In the genomic region with DNA sequence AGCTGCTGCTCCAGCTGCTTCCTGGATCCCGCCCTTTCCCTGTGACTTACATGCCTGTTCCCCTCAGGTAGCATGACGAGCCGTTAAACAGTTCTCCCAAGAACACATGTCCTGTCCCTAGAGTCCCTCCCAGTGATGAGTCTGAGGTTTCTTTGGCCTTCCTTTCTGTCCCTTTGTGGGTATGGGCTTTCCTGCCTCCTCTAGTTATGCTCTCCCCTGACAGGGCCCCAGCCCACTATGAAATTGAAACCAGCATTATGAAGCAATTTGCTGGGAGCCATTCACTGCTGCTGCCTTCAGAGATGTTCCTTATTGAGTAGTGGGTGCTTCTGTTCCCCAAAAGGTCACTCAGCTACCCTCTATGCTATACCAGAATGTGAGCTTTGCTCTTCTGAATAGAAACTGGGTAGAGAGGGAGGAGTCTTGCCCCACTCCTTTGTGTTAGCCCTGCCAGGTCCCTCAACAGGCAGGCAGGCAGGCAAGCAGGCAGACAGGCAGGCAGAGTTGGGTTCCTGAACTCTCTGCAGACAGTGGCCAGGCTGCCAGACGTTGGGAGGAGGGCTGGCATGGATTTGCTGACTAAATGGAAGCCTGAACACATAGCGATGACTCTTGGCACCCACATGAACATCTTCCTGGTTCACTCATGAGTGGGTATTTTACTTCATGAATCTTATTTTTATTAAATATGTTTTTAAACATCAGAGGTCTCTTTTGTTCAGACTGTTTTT, we compare ENCODE assay signal across 20 mouse cellular contexts. TPM values are rescaled to one million over a fixed set of nuclear protein-coding genes. Genes with fewer than 3 reads are reported as not detected.
DNase-seq lines count a peak whose midpoint lies in the region; ATAC-seq and TF ChIP-seq lines count a peak whose summit lies in the region.
"Had no signal": no experiment of that assay in that cellular context is flagged by ENCODE, and none has a peak within 500 bp of the region (broad histone marks: within the 10 kb centered on the region; RNA-seq: fewer than 3 reads in every experiment).

No protein-coding gene starts in this region.

- no peaks in the 10 kb centered on the region for H3K4me1 ChIP-seq in heart, embryonic 13.5 days
- peaks cover 25 to 69% of the 10 kb centered on the region in 2 experiments for H3K4me1 ChIP-seq in CH12.LX (ENCODE audit: control insufficient read depth in 1 of 2, insufficient read depth in 2 of 2)
- H3K4me1 ChIP-seq in embryonic facial prominence, embryonic 14.5 days (ENCODE audit: control insufficient read depth, insufficient read depth, low read length), result peaks cover 17% of the 10 kb centered on the region
- peaks cover 53% of the 10 kb centered on the region for H3K4me1 ChIP-seq in liver, embryonic 15.5 days (replicated peaks)
- H3K4me1 ChIP-seq in midbrain, postnatal 0 days (ENCODE audit: insufficient read depth, low read length), result no peaks in the 10 kb centered on the region
- H3K4me1 ChIP-seq: midbrain, embryonic 15.5 days; neural tube, embryonic 12.5 days; stomach, embryonic 15.5 days had no signal

- H3K4me3 ChIP-seq in heart, embryonic 13.5 days, result no peak overlapping the region
- H3K4me3 ChIP-seq in CH12.LX (replicated peaks in 1 of 3; ENCODE audit: low read depth in 2 of 3, low read length in 2 of 3, poor library complexity in 1 of 3), result no peak overlapping the region
- no peak overlapping the region for H3K4me3 ChIP-seq in embryonic facial prominence, embryonic 14.5 days (ENCODE audit: low read depth, low read length)
- H3K4me3 ChIP-seq in liver, embryonic 15.5 days (replicated peaks), result no peak overlapping the region
- H3K4me3 ChIP-seq in midbrain, postnatal 0 days (ENCODE audit: low read depth, low read length), result no peak overlapping the region
- H3K4me3 ChIP-seq: limb, embryonic 13.5 days; midbrain, embryonic 15.5 days; neural tube, embryonic 12.5 days; stomach, embryonic 15.5 days had no signal

- H3K4me2 ChIP-seq in heart, embryonic 13.5 days, result no peak overlapping the region
- H3K4me2 ChIP-seq in CH12.LX (ENCODE audit: insufficient read depth, low read depth, poor library complexity, severe bottlenecking), result peak overlapping the region; percentile 6; the same call in 1 of the 2 replicates
- no peak overlapping the region for H3K4me2 ChIP-seq in embryonic facial prominence, embryonic 14.5 days (ENCODE audit: low read depth, low read length)
- H3K4me2 ChIP-seq in liver, embryonic 15.5 days, result no peak overlapping the region
- no peak overlapping the region for H3K4me2 ChIP-seq in midbrain, postnatal 0 days (ENCODE audit: low read depth, low read length, poor library complexity, severe bottlenecking)
- H3K4me2 ChIP-seq: limb, embryonic 13.5 days; midbrain, embryonic 15.5 days; neural tube, embryonic 12.5 days; stomach, embryonic 15.5 days had no signal

- no peak for TF ChIP-seq POLR2A in CH12.LX (IDR thresholded peaks at IDR 0.05; ENCODE audit: low read depth, low read length)

- peak overlapping the region; percentile 34; the same call in 1 of the 2 replicates for H3K9ac ChIP-seq in heart, embryonic 13.5 days
- no peak overlapping the region for H3K9ac ChIP-seq in CH12.LX (ENCODE audit: insufficient read depth, low read depth)
- H3K9ac ChIP-seq in embryonic facial prominence, embryonic 14.5 days (ENCODE audit: low read depth, low read length), result peak overlapping the region; percentile 46
- H3K9ac ChIP-seq in liver, embryonic 15.5 days, result 0 out of 2 replicates have a peak overlapping the region, but pooled peaks have one; percentile 18
- H3K9ac ChIP-seq in midbrain, postnatal 0 days (replicated peaks; ENCODE audit: low read length, poor library complexity, severe bottlenecking), result no peak overlapping the region
- H3K9ac ChIP-seq: limb, embryonic 13.5 days; midbrain, embryonic 15.5 days; neural tube, embryonic 12.5 days; stomach, embryonic 15.5 days had no signal

- no peak for ATAC-seq in heart, embryonic 13.5 days (ENCODE audit: extremely low read depth, insufficient number of reproducible peaks, low FRiP score, low TSS enrichment)
- ATAC-seq in embryonic facial prominence, embryonic 14.5 days (ENCODE audit: low read depth), result peak; percentile 83
- ATAC-seq in liver, embryonic 15.5 days (ENCODE audit: insufficient read depth), result no peak
- no peak for ATAC-seq in midbrain, postnatal 0 days (ENCODE audit: low FRiP score)
- ATAC-seq: midbrain, embryonic 15.5 days had no signal

- no peak overlapping the region for H3K27ac ChIP-seq in heart, embryonic 13.5 days (replicated peaks)
- peak overlapping the region; percentile 79 for H3K27ac ChIP-seq in CH12.LX (ENCODE audit: insufficient read depth, low read depth)
- H3K27ac ChIP-seq in embryonic facial prominence, embryonic 14.5 days (replicated peaks; ENCODE audit: low read depth, low read length), result peak overlapping the region; percentile 79
- H3K27ac ChIP-seq in liver, embryonic 15.5 days (replicated peaks), result peak overlapping the region; percentile 53
- H3K27ac ChIP-seq in midbrain, postnatal 0 days (ENCODE audit: low read depth, low read length), result no peak overlapping the region
- H3K27ac ChIP-seq: limb, embryonic 13.5 days; midbrain, embryonic 15.5 days; neural tube, embryonic 12.5 days; stomach, embryonic 15.5 days had no signal

- H3K36me3 ChIP-seq in heart, embryonic 13.5 days, result peaks cover 74% of the 10 kb centered on the region
- peaks cover 64 to 86% of the 10 kb centered on the region in 2 experiments for H3K36me3 ChIP-seq in CH12.LX (replicated peaks in 1 of 2; ENCODE audit: control insufficient read depth in 1 of 2, insufficient read depth in 1 of 2, low read length in 1 of 2)
- H3K36me3 ChIP-seq in embryonic facial prominence, embryonic 14.5 days (ENCODE audit: control insufficient read depth, insufficient read depth, low read length), result peaks cover 13% of the 10 kb centered on the region
- peaks cover 54% of the 10 kb centered on the region for H3K36me3 ChIP-seq in liver, embryonic 15.5 days (replicated peaks)
- H3K36me3 ChIP-seq in midbrain, postnatal 0 days (ENCODE audit: insufficient read depth, low read length), result peaks cover 18% of the 10 kb centered on the region

- peaks cover 12% of the 10 kb centered on the region; the same call in 1 of the 2 replicates for H3K79me2 ChIP-seq in CH12.LX (replicated peaks; ENCODE audit: control insufficient read depth, extremely low read depth, insufficient read depth, poor library complexity, severe bottlenecking)

- no peak for TF ChIP-seq CTCF in CH12.LX (conservative IDR thresholded peaks at IDR 0.05 in 1 of 2, IDR thresholded peaks at IDR 0.05 in 1 of 2; ENCODE audit: low read depth in 2 of 2, low read length in 2 of 2)
- no peak for TF ChIP-seq CTCF in midbrain, postnatal 0 days (IDR thresholded peaks at IDR 0.05)

- no peaks in the 10 kb centered on the region for H3K27me3 ChIP-seq in heart, embryonic 13.5 days (replicated peaks)
- no peaks in the 10 kb centered on the region for H3K27me3 ChIP-seq in CH12.LX (replicated peaks)
- no peaks in the 10 kb centered on the region for H3K27me3 ChIP-seq in embryonic facial prominence, embryonic 14.5 days (replicated peaks; ENCODE audit: control insufficient read depth, insufficient read depth, low read length)
- no peaks in the 10 kb centered on the region for H3K27me3 ChIP-seq in liver, embryonic 15.5 days
- H3K27me3 ChIP-seq in midbrain, postnatal 0 days (ENCODE audit: insufficient read depth, low read length), result no peaks in the 10 kb centered on the region
- H3K27me3 ChIP-seq: limb, embryonic 13.5 days; midbrain, embryonic 15.5 days; neural tube, embryonic 12.5 days; stomach, embryonic 15.5 days had no signal

- WGBS in heart, embryonic 13.5 days, result 69% methylated on average over 5 of the region's 5 CpGs
- WGBS in embryonic facial prominence, embryonic 14.5 days, result 37% methylated on average over 5 of the region's 5 CpGs
- 31% methylated on average over 5 of the region's 5 CpGs for WGBS in liver, embryonic 15.5 days (ENCODE audit: insufficient replicate concordance)
- WGBS in midbrain, postnatal 0 days, result 74% methylated on average over 5 of the region's 5 CpGs

- DNase-seq in heart, postnatal 4 days, result no peak
- no peak for DNase-seq in CH12.LX (ENCODE audit: extremely low read depth)
- peak; percentile 67 for DNase-seq in embryonic facial prominence, embryonic 14.5 days (ENCODE audit: low spot score)
- DNase-seq in kidney, postnatal 10 days, result no peak
- no peak for DNase-seq in midbrain, postnatal 0 days (ENCODE audit: low spot score)
- DNase-seq in urinary bladder, postnatal 36 days (ENCODE audit: low spot score in 2 of 2), result no peak
- DNase-seq: B cell, adult 2 months; cerebellum, adult 11 months; cerebellum, postnatal 36 days; kidney, adult 18-20 months; kidney, postnatal 36 days; layer of hippocampus, postnatal 36 days; lung, postnatal 4 days; thymus, postnatal 14 days had no signal

- dilution Hi-C loops in CH12.LX (cut with MboI; ENCODE audit: extremely low pct_ligation_motif_present, extremely low pct_unique_long_range_greater_than_20kb, low sequenced_read_pairs), result no loop called here

- H3K9me3 ChIP-seq in heart, embryonic 13.5 days, result no peaks in the 10 kb centered on the region
- H3K9me3 ChIP-seq in CH12.LX (replicated peaks; ENCODE audit: low read length), result no peaks in the 10 kb centered on the region
- H3K9me3 ChIP-seq in embryonic facial prominence, embryonic 14.5 days (ENCODE audit: control insufficient read depth, low read length), result no peaks in the 10 kb centered on the region
- no peaks in the 10 kb centered on the region for H3K9me3 ChIP-seq in liver, embryonic 15.5 days (replicated peaks)
- H3K9me3 ChIP-seq in midbrain, postnatal 0 days (ENCODE audit: low read length), result no peaks in the 10 kb centered on the region
- H3K9me3 ChIP-seq: limb, embryonic 13.5 days; midbrain, embryonic 15.5 days; neural tube, embryonic 12.5 days; stomach, embryonic 15.5 days had no signal

- in situ Hi-C loops in CH12.LX (cut with MboI; ENCODE audit: low pct_ligation_motif_present, low pct_unique_long_range_greater_than_20kb, low sequenced_read_pairs), result no loop called here

- TF ChIP-seq RAD21 in CH12.LX (IDR thresholded peaks at IDR 0.05; ENCODE audit: low read depth, low read length), result no peak

- TF ChIP-seq EP300 in CH12.LX (IDR thresholded peaks at IDR 0.05; ENCODE audit: low read length), result peak; percentile 36; the same call in 1 of the 2 replicates

RNA-seq across cellular contexts. Expression of a gene that starts 12.1 kb away (rescaled TPM):
- 27.1 and 28.0 TPM in 2 replicates for polyA plus RNA-seq in heart, embryonic 13.5 days (2015; fragmentation: Nextera tagmentation; extraction: Ambion mirVana)
- total RNA-seq in heart, postnatal 4 days (2021), result 1 to 10 TPM; 6.1 to 7.7 TPM
- total RNA-seq in CH12.LX (2012; rRNA removed) (14.7 and 15.9 TPM in 2 replicates), CH12.LX (2014; rRNA removed) (14.0 and 14.1 TPM in 2 replicates)
- 25.8 and 30.9 TPM in 2 replicates for polyA plus RNA-seq in CH12.LX (2012; ENCODE audit: insufficient read length, low read depth)
- 30.8 and 34.1 TPM in 2 replicates for polyA plus RNA-seq in embryonic facial prominence, embryonic 14.5 days (2014; fragmentation: Nextera tagmentation; extraction: Ambion mirVana)
- 10.9 and 11.6 TPM in 2 replicates for polyA plus RNA-seq in liver, embryonic 15.5 days (2015; fragmentation: Nextera tagmentation; extraction: Ambion mirVana)
- 18.5 and 18.8 TPM in 2 replicates for total RNA-seq in midbrain, postnatal 0 days (2014; rRNA removed)
- polyA plus RNA-seq in midbrain, postnatal 0 days (2015; fragmentation: Nextera tagmentation; extraction: Ambion mirVana), result 32.4 and 33.1 TPM in 2 replicates

RNA-seq across cellular contexts. Expression of a gene that starts 12.3 kb away (rescaled TPM):
- 10.9 and 12.3 TPM in 2 replicates for polyA plus RNA-seq in heart, embryonic 13.5 days (2015; fragmentation: Nextera tagmentation; extraction: Ambion mirVana)
- 10 to 100 TPM in 1 of 2 experiments, 1 to 10 TPM in 1; 8.1 to 11.3 TPM for total RNA-seq in heart, postnatal 4 days (2021)
- total RNA-seq in CH12.LX (2012; rRNA removed) (137 and 161 TPM in 2 replicates), CH12.LX (2014; rRNA removed) (180 and 211 TPM in 2 replicates)
- 301 and 327 TPM in 2 replicates for polyA plus RNA-seq in CH12.LX (2012; ENCODE audit: insufficient read length, low read depth)
- 17.8 and 20.7 TPM in 2 replicates for polyA plus RNA-seq in embryonic facial prominence, embryonic 14.5 days (2014; fragmentation: Nextera tagmentation; extraction: Ambion mirVana)
- polyA plus RNA-seq in liver, embryonic 15.5 days (2015; fragmentation: Nextera tagmentation; extraction: Ambion mirVana), result 14.5 and 18.0 TPM in 2 replicates
- total RNA-seq in midbrain, postnatal 0 days (2014; rRNA removed), result 19.1 and 32.0 TPM in 2 replicates
- polyA plus RNA-seq in midbrain, postnatal 0 days (2015; fragmentation: Nextera tagmentation; extraction: Ambion mirVana), result 20.3 and 22.2 TPM in 2 replicates

RNA-seq across cellular contexts. Expression of a gene that starts 15.8 kb away (rescaled TPM):
- 252 and 255 TPM in 2 replicates for polyA plus RNA-seq in heart, embryonic 13.5 days (2015; fragmentation: Nextera tagmentation; extraction: Ambion mirVana)
- total RNA-seq in heart, postnatal 4 days (2021), result 100 to 1,000 TPM; 269 to 282 TPM
- total RNA-seq in CH12.LX (2012; rRNA removed), result 319 and 365 TPM in 2 replicates
- 299 and 311 TPM in 2 replicates for total RNA-seq in CH12.LX (2014; rRNA removed)
- polyA plus RNA-seq in CH12.LX (2012; ENCODE audit: insufficient read length, low read depth), result 406 and 451 TPM in 2 replicates
- 349 and 405 TPM in 2 replicates for polyA plus RNA-seq in embryonic facial prominence, embryonic 14.5 days (2014; fragmentation: Nextera tagmentation; extraction: Ambion mirVana)
- polyA plus RNA-seq in liver, embryonic 15.5 days (2015; fragmentation: Nextera tagmentation; extraction: Ambion mirVana), result 151 and 177 TPM in 2 replicates
- 247 and 261 TPM in 2 replicates for total RNA-seq in midbrain, postnatal 0 days (2014; rRNA removed)
- 135 TPM in 2 replicates for polyA plus RNA-seq in midbrain, postnatal 0 days (2015; fragmentation: Nextera tagmentation; extraction: Ambion mirVana)

RNA-seq across cellular contexts. Expression of a gene that starts 16.2 kb away (rescaled TPM):
- polyA plus RNA-seq in heart, embryonic 13.5 days (2015; fragmentation: Nextera tagmentation; extraction: Ambion mirVana), result 9.1 and 11.0 TPM in 2 replicates
- total RNA-seq in heart, postnatal 4 days (2021), result 10 to 100 TPM; 13.3 to 13.6 TPM
- 10.0 and 11.0 TPM in 2 replicates for total RNA-seq in CH12.LX (2012; rRNA removed)
- 2.4 TPM in 2 replicates for total RNA-seq in CH12.LX (2014; rRNA removed)
- 14.9 and 15.0 TPM in 2 replicates for polyA plus RNA-seq in CH12.LX (2012; ENCODE audit: insufficient read length, low read depth)
- polyA plus RNA-seq in embryonic facial prominence, embryonic 14.5 days (2014; fragmentation: Nextera tagmentation; extraction: Ambion mirVana), result 13.9 and 15.4 TPM in 2 replicates
- 27.1 and 33.0 TPM in 2 replicates for polyA plus RNA-seq in liver, embryonic 15.5 days (2015; fragmentation: Nextera tagmentation; extraction: Ambion mirVana)
- total RNA-seq in midbrain, postnatal 0 days (2014; rRNA removed), result 11.1 and 15.8 TPM in 2 replicates
- polyA plus RNA-seq in midbrain, postnatal 0 days (2015; fragmentation: Nextera tagmentation; extraction: Ambion mirVana), result 19.5 and 23.3 TPM in 2 replicates

RNA-seq across cellular contexts. Expression of a gene that starts 33.3 kb away (rescaled TPM):
- polyA plus RNA-seq in heart, embryonic 13.5 days (2015; fragmentation: Nextera tagmentation; extraction: Ambion mirVana), result 18.0 and 19.8 TPM in 2 replicates
- 1 to 10 TPM; 5.8 to 6.2 TPM for total RNA-seq in heart, postnatal 4 days (2021)
- total RNA-seq in CH12.LX (2012; rRNA removed), result 24.0 and 28.1 TPM in 2 replicates
- total RNA-seq in CH12.LX (2014; rRNA removed), result 25.7 and 31.8 TPM in 2 replicates
- polyA plus RNA-seq in CH12.LX (2012; ENCODE audit: insufficient read length, low read depth), result 19.9 and 23.7 TPM in 2 replicates
- 42.6 and 49.7 TPM in 2 replicates for polyA plus RNA-seq in embryonic facial prominence, embryonic 14.5 days (2014; fragmentation: Nextera tagmentation; extraction: Ambion mirVana)
- 11.7 and 12.1 TPM in 2 replicates for polyA plus RNA-seq in liver, embryonic 15.5 days (2015; fragmentation: Nextera tagmentation; extraction: Ambion mirVana)
- 23.1 and 33.8 TPM in 2 replicates for total RNA-seq in midbrain, postnatal 0 days (2014; rRNA removed)
- 41.5 and 47.0 TPM in 2 replicates for polyA plus RNA-seq in midbrain, postnatal 0 days (2015; fragmentation: Nextera tagmentation; extraction: Ambion mirVana)

Comparison
In these comparisons a context has a peak if more than half of its experiments do, and no peak if none do; other contexts are left out.
1. H3K27ac ChIP-seq: peak in CH12.LX (single experiment), embryonic facial prominence, embryonic 14.5 days (single experiment) and liver, embryonic 15.5 days (single experiment); none in heart, embryonic 13.5 days (single experiment) and midbrain, postnatal 0 days (single experiment).
2. H3K9ac ChIP-seq: peak in heart, embryonic 13.5 days (single experiment), embryonic facial prominence, embryonic 14.5 days (single experiment) and liver, embryonic 15.5 days (single experiment); none in CH12.LX (single experiment) and midbrain, postnatal 0 days (single experiment).
3. RNA of a gene that starts 12.3 kb away (polyA plus RNA-seq): 301 to 327 TPM in CH12.LX; 17.8 to 20.7 TPM in embryonic facial prominence, embryonic 14.5 days, 20.3 to 22.2 TPM in midbrain, postnatal 0 days, 14.5 to 18.0 TPM in liver, embryonic 15.5 days and 10.9 to 12.3 TPM in heart, embryonic 13.5 days; every median in the first group is over 10 times any median in the second.